Comparison of ENCODE assay signal across 8 mouse cellular contexts in genomic region chr15:85981768-85982415, GRCm38 (mm10). TPM values are rescaled to one million over a fixed set of nuclear protein-coding genes. Genes with fewer than 3 reads are reported as not detected.
DNase-seq lines count a peak whose midpoint lies in the region; ATAC-seq and TF ChIP-seq lines count a peak whose summit lies in the region.

No protein-coding gene starts in this region.

- H3K36me3 ChIP-seq in G1E (replicated peaks), result peaks cover 11% of the 10 kb centered on the region
- H3K36me3 ChIP-seq in kidney, postnatal 0 days (ENCODE audit: insufficient read depth, low read length), result no peaks in the 10 kb centered on the region
- H3K36me3 ChIP-seq in hindbrain, embryonic 16.5 days (ENCODE audit: control insufficient read depth, insufficient read depth, low read length), result no peaks in the 10 kb centered on the region
- H3K36me3 ChIP-seq in midbrain, embryonic 15.5 days (replicated peaks), result no peaks in the 10 kb centered on the region
- H3K36me3 ChIP-seq in midbrain, embryonic 11.5 days (ENCODE audit: control insufficient read depth, insufficient read depth, low read length), result 0 out of 2 replicates have a peak, but pooled peaks cover 4% of the 10 kb centered on the region

- ATAC-seq in G1E (ENCODE audit: extremely low read depth, insufficient number of reproducible peaks, low FRiP score, poor library complexity, severe bottlenecking), result peak; percentile 89
- ATAC-seq in kidney, postnatal 0 days (replicated peaks; ENCODE audit: low FRiP score, low read depth), result peak; percentile 42; the same call in 1 of the 2 replicates
- no peak for ATAC-seq in hindbrain, embryonic 16.5 days
- no peak for ATAC-seq in midbrain, embryonic 15.5 days (replicated peaks)
- ATAC-seq in midbrain, embryonic 11.5 days (ENCODE audit: low FRiP score), result no peak

- 19% methylated on average over 11 of the region's 11 CpGs for WGBS in kidney, postnatal 0 days
- WGBS in hindbrain, embryonic 16.5 days, result 47% methylated on average over 11 of the region's 11 CpGs
- WGBS in midbrain, embryonic 15.5 days, result 65% methylated on average over 11 of the region's 11 CpGs
- WGBS in midbrain, embryonic 11.5 days, result 60% methylated on average over 11 of the region's 11 CpGs

- peak; percentile 81 for DNase-seq in 3134 (ENCODE audit: extremely low read depth, insufficient read length, low spot score)
- DNase-seq in G1E (ENCODE audit: low spot score), result peak; percentile 69
- peak; percentile 38 for DNase-seq in kidney, postnatal 0 days (ENCODE audit: low spot score)
- peak; percentile 27 to 57 for DNase-seq in monocyte, adult 2 months (ENCODE audit: low read depth in 1 of 2, low spot score in 2 of 2)
- DNase-seq in testis, postnatal 14 days (ENCODE audit: low spot score), result no peak
- no peak for DNase-seq in midbrain, embryonic 11.5 days (ENCODE audit: low spot score, missing footprints)

- H3K9ac ChIP-seq in kidney, postnatal 0 days (ENCODE audit: low read depth, low read length), result no peak overlapping the region
- no peak overlapping the region for H3K9ac ChIP-seq in hindbrain, embryonic 16.5 days (ENCODE audit: low read depth, low read length)
- H3K9ac ChIP-seq in midbrain, embryonic 15.5 days, result no peak overlapping the region
- H3K9ac ChIP-seq in midbrain, embryonic 11.5 days (ENCODE audit: low read length), result no peak overlapping the region

- peaks cover 38% of the 10 kb centered on the region for H3K27me3 ChIP-seq in G1E (ENCODE audit: insufficient read depth, low read length)
- no peaks in the 10 kb centered on the region for H3K27me3 ChIP-seq in kidney, postnatal 0 days (ENCODE audit: insufficient read depth, low read length)
- no peaks in the 10 kb centered on the region for H3K27me3 ChIP-seq in hindbrain, embryonic 16.5 days (replicated peaks; ENCODE audit: control insufficient read depth, insufficient read depth, low read length)
- H3K27me3 ChIP-seq in midbrain, embryonic 15.5 days (replicated peaks), result no peaks in the 10 kb centered on the region
- no peaks in the 10 kb centered on the region for H3K27me3 ChIP-seq in midbrain, embryonic 11.5 days (ENCODE audit: control insufficient read depth, insufficient read depth, low read length)

- peaks cover 11% of the 10 kb centered on the region for H3K4me1 ChIP-seq in G1E (ENCODE audit: insufficient read depth, low read depth, low read length)
- H3K4me1 ChIP-seq in kidney, postnatal 0 days (replicated peaks; ENCODE audit: insufficient read depth, low read length), result peaks cover 4% of the 10 kb centered on the region; the same call in 1 of the 2 replicates
- H3K4me1 ChIP-seq in hindbrain, embryonic 16.5 days (ENCODE audit: control insufficient read depth, insufficient read depth, low read depth, low read length), result peaks cover 2% of the 10 kb centered on the region; the same call in 1 of the 2 replicates
- peaks cover 3% of the 10 kb centered on the region; the same call in 1 of the 2 replicates for H3K4me1 ChIP-seq in midbrain, embryonic 15.5 days
- H3K4me1 ChIP-seq in midbrain, embryonic 11.5 days (ENCODE audit: control insufficient read depth, insufficient read depth, low read length), result peaks cover 17% of the 10 kb centered on the region

- no peak for TF ChIP-seq CTCF in G1E (IDR thresholded peaks at IDR 0.05; ENCODE audit: low read depth, low read length)
- no peak for TF ChIP-seq CTCF in kidney, postnatal 0 days (IDR thresholded peaks at IDR 0.05; ENCODE audit: low read depth)

- H3K9me3 ChIP-seq in G1E (replicated peaks), result no peaks in the 10 kb centered on the region
- no peaks in the 10 kb centered on the region for H3K9me3 ChIP-seq in kidney, postnatal 0 days (replicated peaks; ENCODE audit: low read length)
- H3K9me3 ChIP-seq in hindbrain, embryonic 16.5 days (ENCODE audit: control insufficient read depth, low read length), result no peaks in the 10 kb centered on the region
- H3K9me3 ChIP-seq in midbrain, embryonic 15.5 days, result no peaks in the 10 kb centered on the region
- H3K9me3 ChIP-seq in midbrain, embryonic 11.5 days (ENCODE audit: control insufficient read depth, low read length), result no peaks in the 10 kb centered on the region

- no peak overlapping the region for H3K4me3 ChIP-seq in G1E (ENCODE audit: low read depth, low read length)
- H3K4me3 ChIP-seq in kidney, postnatal 0 days (replicated peaks; ENCODE audit: low read depth, low read length), result no peak overlapping the region
- no peak overlapping the region for H3K4me3 ChIP-seq in hindbrain, embryonic 16.5 days (ENCODE audit: low read length)
- H3K4me3 ChIP-seq in midbrain, embryonic 15.5 days, result no peak overlapping the region
- H3K4me3 ChIP-seq in midbrain, embryonic 11.5 days (ENCODE audit: low read depth, low read length), result no peak overlapping the region

- H3K27ac ChIP-seq in kidney, postnatal 0 days, result no peak overlapping the region
- no peak overlapping the region for H3K27ac ChIP-seq in hindbrain, embryonic 16.5 days (ENCODE audit: low read depth, low read length)
- H3K27ac ChIP-seq in midbrain, embryonic 15.5 days, result no peak overlapping the region
- no peak overlapping the region for H3K27ac ChIP-seq in midbrain, embryonic 11.5 days (ENCODE audit: low read depth, low read length)

- no peak overlapping the region for H3K4me2 ChIP-seq in kidney, postnatal 0 days (ENCODE audit: low read length)
- H3K4me2 ChIP-seq in hindbrain, embryonic 16.5 days (ENCODE audit: low read length), result no peak overlapping the region
- H3K4me2 ChIP-seq in midbrain, embryonic 15.5 days, result no peak overlapping the region
- H3K4me2 ChIP-seq in midbrain, embryonic 11.5 days, result no peak overlapping the region

RNA-seq across cellular contexts. Expression of gene Celsr1, which starts 51.7 kb away (rescaled TPM):
- 4.6 and 4.7 TPM in 2 replicates for total RNA-seq in G1E (2014; fragmentation: Nextera tagmentation)
- 1.3 TPM in 2 replicates for total RNA-seq in G1E (2017)
- polyA plus RNA-seq in G1E (2012), result 21.7 and 27.6 TPM in 2 replicates
- 2.9 TPM in 2 replicates for polyA plus RNA-seq in kidney, postnatal 0 days (2015; fragmentation: Nextera tagmentation; extraction: Ambion mirVana)
- polyA plus RNA-seq in hindbrain, embryonic 16.5 days (2015; fragmentation: Nextera tagmentation; extraction: Ambion mirVana), result 0.76 and 1.2 TPM in 2 replicates
- 1.6 and 2.2 TPM in 2 replicates for polyA plus RNA-seq in midbrain, embryonic 15.5 days (2015; fragmentation: Nextera tagmentation; extraction: Ambion mirVana)
- polyA plus RNA-seq in midbrain, embryonic 11.5 days (2014; fragmentation: Nextera tagmentation; extraction: Ambion mirVana), result 4.1 and 4.9 TPM in 2 replicates

Comparison
In these comparisons a context has a peak if more than half of its experiments do, and no peak if none do; other contexts are left out.
1. DNase-seq: peak in 3134 (single experiment), G1E (single experiment), kidney, postnatal 0 days (single experiment) and monocyte, adult 2 months (2 of 2); none in testis, postnatal 14 days (single experiment) and midbrain, embryonic 11.5 days (single experiment).
2. ATAC-seq: peak in G1E (single experiment) and kidney, postnatal 0 days (single experiment); none in hindbrain, embryonic 16.5 days (single experiment), midbrain, embryonic 15.5 days (single experiment) and midbrain, embryonic 11.5 days (single experiment).